Mouse (Mus musculus) retina, embryonic 14.5 days (tissue): ENCODE measurements at regions not wholly inside any gene's neighbourhood (a gene's known extent, or its start where the extent isn't known, plus 50 kb on each side); places are given as distances from the start of the nearest gene placed in this dataset.

ENCODE experiments used
- DNase-seq: peaks from one replicate; pipeline ENCODE4 v3.0.0-alpha.2; 2015; ENCODE audit warnings: low spot score

- DNase-seq: no peak
Observed at GRCm38 (mm10) chr2:134419581-134419980, 134.6 kb downstream of the Hao1 start.

- no peak for DNase-seq
Observed at GRCm38 (mm10) chr2:134399564-134399963, 154.6 kb downstream of the Hao1 start.

- no peak for DNase-seq
Observed at GRCm38 (mm10) chr2:134393421-134393820, 160.7 kb downstream of the Hao1 start.

- DNase-seq: no peak
Observed at GRCm38 (mm10) chr2:134375116-134375515, 179.1 kb downstream of the Hao1 start.

- peak; percentile 6 for DNase-seq
Observed at GRCm38 (mm10) chr2:134350894-134351501, 203.2 kb downstream of the Hao1 start.

- DNase-seq: peak; percentile 21
Observed at GRCm38 (mm10) chr2:134350442-134350841, 203.7 kb downstream of the Hao1 start.

GRCm38 (mm10) chr2:134342515-134343140, 211.5 kb downstream of the Hao1 start:
- DNase-seq: no peak

- no peak for DNase-seq
Observed at GRCm38 (mm10) chr2:134308092-134308491, 246.1 kb downstream of the Hao1 start.

GRCm38 (mm10) chr2:134290126-134290691, 264.0 kb downstream of the Hao1 start:
- DNase-seq: no peak

GRCm38 (mm10) chr2:134275881-134276280, 278.3 kb downstream of the Hao1 start:
- DNase-seq: no peak

GRCm38 (mm10) chr2:134268466-134268865, 285.7 kb downstream of the Hao1 start:
- DNase-seq: peak; percentile 16
